Mouse (Mus musculus) yolk sac, embryonic 10.5 days (tissue): Measurements from ENCODE around the gene Clps.

Experiments used
- DNase-seq: peaks from one replicate; pipeline ENCODE4 v3.0.0-alpha.2; 2017; ENCODE audit warnings: low spot score

Gene Clps

DNA sequence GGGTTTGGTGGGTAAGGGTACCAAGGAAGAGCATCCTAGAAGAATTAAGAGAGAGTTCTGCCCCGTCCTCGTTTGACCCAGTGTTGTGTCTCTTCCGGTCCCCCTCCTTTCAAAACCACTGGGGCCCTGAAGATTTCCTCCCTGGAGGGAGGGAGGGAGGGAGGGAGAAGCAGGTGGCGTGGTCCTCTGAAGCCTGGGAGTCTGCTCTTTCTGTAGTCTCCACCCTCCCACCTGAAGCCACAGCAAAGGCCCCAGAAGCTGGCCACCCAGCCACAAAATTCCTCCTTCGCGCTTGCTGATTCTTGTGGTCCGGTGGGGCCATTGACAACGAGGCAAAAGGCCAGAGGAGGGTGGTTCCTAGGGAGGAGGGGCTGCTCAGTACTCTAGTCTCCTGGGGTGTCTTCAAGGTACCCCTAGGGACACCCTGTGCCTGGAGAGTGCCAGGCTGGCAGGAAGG is 41.9 kb downstream of the Clps start:
- no peak for DNase-seq

DNA sequence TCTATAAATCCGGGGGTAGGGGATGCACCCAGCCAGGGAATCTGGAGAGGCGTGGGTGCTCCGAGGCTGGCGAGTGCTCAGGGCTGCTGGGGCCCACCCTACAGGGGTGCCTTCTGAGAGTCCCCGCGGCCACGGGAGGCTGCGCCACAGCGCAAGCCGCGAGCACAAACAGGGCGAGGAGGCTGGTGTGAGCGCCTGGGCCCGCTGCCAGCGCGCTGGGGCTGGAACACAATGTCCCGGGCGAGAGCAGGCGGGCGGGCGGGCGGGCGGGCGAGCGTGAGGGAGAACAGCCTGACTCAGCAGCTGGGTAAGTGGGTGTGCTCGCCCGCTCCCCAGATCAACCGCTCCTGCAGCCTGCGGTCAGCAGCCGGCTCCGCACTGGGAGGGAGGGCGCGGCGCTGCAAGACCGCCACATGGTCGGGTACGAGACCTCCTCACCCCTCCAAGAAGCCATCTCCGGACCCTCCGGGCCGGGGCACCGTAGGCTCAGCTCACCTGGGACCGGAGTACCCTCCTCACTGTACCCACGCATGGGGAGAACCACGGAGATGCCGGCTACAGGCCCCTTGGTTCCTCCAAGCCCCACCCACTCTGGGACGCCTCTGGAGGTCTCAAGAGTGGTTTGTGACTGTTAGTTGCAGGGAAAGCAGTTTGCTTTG is 42.5 kb downstream of the Clps start:
- no peak for DNase-seq

DNA sequence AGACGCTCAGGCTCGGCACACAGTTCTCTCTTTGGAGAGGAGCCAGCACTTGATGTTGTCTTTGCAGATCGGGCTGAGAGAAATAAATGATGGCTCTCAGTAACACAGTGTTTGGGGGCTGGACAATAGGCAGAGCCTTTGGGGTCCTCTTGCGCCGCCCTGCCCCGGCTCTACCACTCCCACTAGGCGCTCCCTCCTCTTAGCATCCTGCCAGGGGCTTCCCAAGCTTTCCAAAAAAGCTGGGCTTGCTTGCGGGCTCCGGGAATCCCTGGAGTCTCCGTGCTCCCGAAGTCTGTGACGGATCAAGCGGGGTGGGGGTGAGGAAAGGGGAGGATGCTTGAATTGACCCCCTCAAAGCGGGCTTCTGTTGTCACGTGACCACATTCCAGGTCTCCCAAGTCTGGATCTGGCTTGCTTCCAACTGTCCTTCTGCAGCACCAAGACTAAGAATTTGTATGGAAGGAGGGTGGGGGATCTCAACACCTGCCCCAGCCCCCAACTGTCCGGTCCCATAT is 43.1 kb downstream of the Clps start, which contains the start of gene Fkbp5:
TSS of gene Fkbp5 (minus strand) at position 87 of the 515 bp plus-strand sequence.
- no peak for DNase-seq

GRCm38 (mm10) chr17:28516881-28517280 is 43.7 kb downstream of the Clps start:
- no peak for DNase-seq

DNA sequence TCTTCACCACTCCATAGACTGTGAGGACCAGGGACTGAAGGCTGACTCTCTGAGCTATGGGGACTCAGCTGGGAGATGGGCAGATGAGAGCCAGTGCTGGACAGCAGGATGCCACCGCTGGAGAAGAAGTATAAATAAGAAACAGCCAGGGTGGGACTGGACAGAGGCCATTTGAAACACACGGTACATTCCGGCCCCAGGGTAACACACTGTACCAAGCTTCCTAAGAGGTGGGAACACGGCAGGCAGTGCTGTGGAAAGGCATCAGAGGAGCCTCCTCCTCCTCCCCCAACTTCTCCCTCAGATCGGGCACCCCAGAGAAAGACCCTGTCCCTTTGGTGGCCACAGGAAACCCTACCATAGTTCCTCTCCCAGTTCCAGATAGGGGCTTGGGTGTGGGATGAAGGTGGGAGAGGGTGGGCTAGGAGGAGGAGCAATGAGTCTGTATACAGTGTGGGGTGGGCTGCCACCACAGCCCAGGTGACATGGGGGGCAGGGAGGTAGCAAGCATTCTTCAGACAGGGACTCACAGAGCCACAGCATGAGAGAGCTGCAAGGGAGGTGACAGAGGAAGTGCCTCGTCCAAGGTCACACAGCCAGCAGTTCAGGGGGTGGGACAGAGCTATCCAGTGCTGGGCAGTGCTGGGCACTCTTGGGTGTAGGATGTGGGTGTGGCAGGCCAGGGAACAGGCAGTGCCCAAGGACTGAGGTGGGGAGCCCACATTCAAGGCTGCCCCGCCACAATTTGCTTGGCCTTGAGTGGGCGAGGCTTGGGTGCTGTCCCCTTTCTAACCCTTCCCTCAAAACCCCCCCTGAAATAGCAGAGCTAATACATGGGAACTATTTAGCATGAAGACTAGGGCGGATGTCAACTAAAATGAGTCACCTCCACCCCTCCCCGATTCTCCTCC is 44.9 kb downstream of the Clps start:
- no peak for DNase-seq

GRCm38 (mm10) chr17:28514555-28514954 is 46.0 kb downstream of the Clps start:
- no peak for DNase-seq

GRCm38 (mm10) chr17:28513844-28514243 is 46.7 kb downstream of the Clps start:
- no peak for DNase-seq

DNA sequence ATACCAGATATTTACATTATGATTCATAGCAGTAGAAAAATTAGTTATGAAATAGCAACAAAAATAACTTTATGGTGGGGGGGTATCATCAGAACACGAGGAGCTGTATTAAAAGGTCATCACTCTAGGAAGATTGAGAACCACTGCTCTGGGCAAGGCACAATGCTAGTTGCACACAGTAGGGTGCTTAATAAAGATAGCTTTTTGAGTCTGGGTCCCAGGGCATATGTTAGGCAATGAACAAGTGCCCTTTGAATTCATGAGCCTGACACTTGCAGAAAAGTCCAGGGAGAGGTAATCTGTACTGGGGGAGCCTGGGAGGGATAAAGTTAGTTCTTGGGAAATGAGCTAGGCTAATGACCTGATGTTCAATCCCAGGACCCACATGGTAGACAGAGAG is 47.2 kb downstream of the Clps start:
- DNase-seq, result no peak

GRCm38 (mm10) chr17:28512696-28513095 is 47.9 kb downstream of the Clps start:
- DNase-seq, result peak; percentile 49

DNA sequence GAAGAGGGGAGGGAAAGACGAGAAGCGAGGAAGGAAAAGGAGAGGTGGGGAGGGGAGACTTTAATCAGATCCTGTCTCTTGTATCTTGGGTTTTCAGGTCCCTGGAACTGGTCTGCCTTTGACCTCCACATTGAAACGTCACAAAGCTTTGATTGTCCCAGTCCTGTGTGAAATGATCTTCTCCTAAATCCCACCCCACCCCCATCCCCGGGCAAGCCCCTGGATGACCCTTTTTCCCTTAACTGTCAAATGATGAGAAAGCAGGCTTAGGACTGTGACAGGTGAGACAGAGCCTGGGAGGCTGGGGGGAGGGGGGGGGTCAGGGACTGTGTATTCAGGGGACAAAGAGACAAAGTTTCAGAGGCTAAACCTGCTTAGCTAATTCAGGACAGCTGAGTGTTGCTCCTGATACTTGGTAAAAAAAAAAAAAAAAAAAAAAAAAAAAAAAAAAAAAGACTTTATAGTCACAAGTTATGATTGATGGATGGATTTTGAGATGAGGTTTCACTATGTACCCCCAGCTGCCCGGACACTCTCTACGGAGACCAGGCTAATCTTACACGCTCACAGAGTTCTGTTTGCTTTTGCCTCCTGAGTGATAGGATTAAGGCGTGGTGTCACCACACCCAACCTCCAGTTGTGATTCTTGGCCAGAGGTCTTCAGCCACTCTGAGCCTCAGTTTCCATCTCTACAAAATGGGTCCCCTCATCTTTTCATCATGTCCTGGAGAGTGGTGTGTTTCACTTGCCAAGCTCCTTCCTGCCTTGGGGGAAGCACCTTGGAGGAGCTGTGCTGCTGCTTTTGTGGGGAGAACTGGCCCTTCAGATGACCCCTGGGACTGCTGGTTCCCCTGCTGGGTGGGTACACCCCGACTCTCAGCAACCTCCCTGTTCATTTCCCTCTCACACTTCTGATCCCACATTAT is 48.7 kb downstream of the Clps start:
- DNase-seq, result no peak

DNA sequence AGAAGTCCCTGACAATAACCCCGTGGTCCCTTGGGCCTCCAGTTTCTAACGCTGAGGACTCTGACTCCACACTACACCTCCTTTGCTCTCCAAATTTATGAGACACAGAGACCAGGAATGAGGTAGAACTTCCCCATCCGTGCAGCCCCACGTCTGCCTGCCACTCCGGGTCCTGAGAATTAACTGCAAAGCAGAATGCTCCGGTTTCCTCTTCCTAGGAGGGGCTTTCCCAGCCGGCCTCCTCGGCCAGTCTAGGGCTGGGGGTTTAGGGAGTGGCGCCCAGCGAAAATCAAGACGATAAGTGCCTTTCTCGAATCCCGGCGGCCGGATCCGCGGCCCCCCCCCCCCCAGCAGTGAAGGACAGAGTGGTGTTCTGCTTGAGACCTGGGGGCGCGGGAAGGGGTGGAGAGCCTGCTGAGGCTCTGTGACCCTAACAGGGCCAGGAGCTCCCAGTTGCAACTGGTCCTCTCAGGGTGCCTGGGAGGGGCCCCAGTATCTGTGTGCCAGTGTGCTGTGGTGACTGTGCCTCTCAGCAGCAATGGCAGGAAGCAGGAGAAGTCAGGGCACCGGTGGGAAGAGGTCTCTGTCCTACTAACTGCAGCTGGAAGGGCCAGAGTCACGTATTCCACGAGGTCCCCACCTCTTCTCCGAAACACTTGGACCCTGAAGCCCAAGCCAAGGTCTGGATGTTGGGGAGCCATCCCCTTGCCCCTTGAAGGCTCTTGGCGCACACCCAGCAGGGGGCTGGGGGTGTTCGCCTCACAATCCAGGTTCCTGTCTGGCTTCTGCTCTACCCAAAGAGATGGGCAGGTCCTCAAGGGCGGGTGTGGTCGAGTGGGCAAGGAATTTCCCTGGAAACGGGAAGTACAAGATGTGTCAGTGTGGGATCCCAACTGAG is 49.9 kb downstream of the Clps start:
- no peak for DNase-seq
